Mouse (Mus musculus) liver, adult 2 months (tissue): Measurements from ENCODE around the gene Maea. TPM values are rescaled to one million over a fixed set of nuclear protein-coding genes. Genes with fewer than 3 reads are reported as not detected.
"Not testable (repeated sequence)": the region's sequence is repeated elsewhere in the genome, so short reads cannot be mapped to it uniquely, and the experiment has no call there.

ENCODE experiments used
- DNase-seq: peaks from one replicate; pipeline ENCODE4 v3.0.0-alpha.2; 2011; ENCODE audit warnings: low read depth, low spot score; ENCODE audit errors: extremely low read depth
- H3K27ac ChIP-seq: fragments of 200-500 bp; replicated peaks from 2 replicates; pipeline ENCODE4 v1.5.1; 2012; ENCODE audit warnings: low read depth, mild to moderate bottlenecking, control low read depth, inconsistent platforms, low read length; ENCODE audit not compliant: insufficient read depth
- H3K27me3 ChIP-seq: fragments of 200-500 bp; 2 replicates; pipeline ENCODE4 v1.6.1; 2012; ENCODE audit warnings: mild to moderate bottlenecking, moderate library complexity, low read length, inconsistent platforms; ENCODE audit not compliant: control insufficient read depth, insufficient read depth
- H3K36me3 ChIP-seq: fragments of 200-500 bp; 2 replicates; pipeline ENCODE4 v1.6.1; 2012; ENCODE audit warnings: low read length, inconsistent platforms; ENCODE audit not compliant: control insufficient read depth, insufficient read depth
- H3K4me1 ChIP-seq: fragments of 200-500 bp; 2 replicates; pipeline ENCODE4 v1.6.1; 2011; ENCODE audit warnings: low read length; ENCODE audit not compliant: control insufficient read depth, insufficient read depth
- H3K4me3 ChIP-seq: fragments of 200-500 bp; 2 replicates; pipeline ENCODE4 v1.5.1; 2011; ENCODE audit warnings: low read depth, mild to moderate bottlenecking, control low read depth, low read length, moderate library complexity; ENCODE audit not compliant: insufficient read depth
- H3K79me2 ChIP-seq: fragments of 200-500 bp; 2 replicates; pipeline ENCODE4 v1.6.1; 2012; ENCODE audit warnings: inconsistent platforms, mild to moderate bottlenecking, low read length, moderate library complexity; ENCODE audit not compliant: control insufficient read depth, insufficient read depth
- H3K9ac ChIP-seq: fragments of 200-500 bp; 2 replicates; pipeline ENCODE4 v1.6.1; 2012; ENCODE audit warnings: low read depth, mild to moderate bottlenecking, control low read depth, inconsistent platforms, low read length
- CTCF ChIP-seq: fragments of 200-500 bp; IDR thresholded peaks from 2 replicates; pipeline ENCODE4 v1.5.1; 2011; ENCODE audit warnings: low read depth, low read length, control low read depth
- POLR2A ChIP-seq: fragments of 200-500 bp; IDR thresholded peaks from 2 replicates; pipeline ENCODE4 v1.6.1; 2011; ENCODE audit warnings: low read length, control low read depth; ENCODE audit not compliant: insufficient read depth; ENCODE audit errors: extremely low read depth
- WGBS: fragments of 180-500 bp; shearing (Covaris S2); methylation state at CpG from one replicate; pipeline ENCODE4 v1.1.7; 2018; 5-methylcytosine and 5-hydroxymethylcytosine counted together
- polyA plus RNA-seq: library from polyadenylated mRNA; depleted of rRNA; stranded (reverse); fragments of >200 nt; gene quantifications from 2 replicates; pipeline ENCODE4 v1.2.3, GENCODE M21; 2012
- total RNA-seq: library from RNA; depleted of rRNA; stranded (reverse); fragments of >200 nt; gene quantifications from 2 replicates; pipeline ENCODE4 v1.2.3, GENCODE M21; 2014

Maea gene
- total and polyA plus RNA-seq, 2 experiments, result 26.0 to 46.6 TPM

DNA sequence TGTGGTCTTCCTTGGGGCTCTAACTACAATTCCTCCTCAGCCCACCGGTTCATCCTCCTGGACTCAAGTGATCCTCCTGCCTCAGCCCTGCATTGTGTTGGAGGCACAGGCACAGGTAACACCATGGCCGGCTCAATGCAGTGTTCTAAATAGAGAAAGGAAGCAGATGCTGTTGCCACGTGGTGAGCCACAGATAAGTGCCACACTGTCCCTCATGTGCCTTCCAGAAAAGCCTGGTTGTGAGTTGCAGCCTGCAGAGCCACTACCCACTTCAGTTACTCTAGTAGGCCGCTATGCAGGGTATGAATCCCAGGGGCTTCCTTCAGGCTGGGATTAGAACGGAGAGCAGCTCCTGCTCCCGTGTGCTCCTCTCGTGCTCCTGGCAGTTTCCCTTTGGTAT lies 23.1 kb upstream of the Maea start:
- Histone ChIP-seq H3K9ac (no peak overlapping the region), H3K27me3 (no peaks in the 10 kb centered on the region), H3K27ac (no peak overlapping the region), H3K4me1 (no peaks in the 10 kb centered on the region), H3K36me3 (no peaks in the 10 kb centered on the region), H3K79me2 (no peaks in the 10 kb centered on the region), H3K4me3 (no peak overlapping the region)
- DNase-seq, result no peak
- no peak for TF ChIP-seq POLR2A
- WGBS, result 82% methylated on average over 7 of the region's 7 CpGs

DNA sequence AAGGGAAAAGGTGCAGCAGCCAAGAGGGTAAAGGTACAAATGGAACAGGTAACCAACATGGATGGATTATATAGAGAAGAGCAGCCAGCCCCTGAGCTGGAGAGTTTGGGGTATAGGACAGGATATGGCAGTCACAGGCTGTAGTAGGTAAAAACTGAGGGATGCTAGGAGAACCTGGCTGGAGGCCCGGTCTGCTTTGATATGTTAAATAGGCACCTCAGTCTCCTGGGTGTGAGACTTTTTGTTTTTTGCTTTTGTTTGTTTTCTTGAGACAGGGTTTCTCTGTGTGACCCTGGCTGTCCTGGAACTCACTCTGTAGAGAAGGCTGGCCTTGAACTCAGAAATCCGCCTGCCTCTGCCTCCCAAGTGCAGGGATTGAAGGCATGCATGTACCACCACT lies 10.8 kb upstream of the Maea start:
- H3K27me3 ChIP-seq, result no peaks in the 10 kb centered on the region
- H3K4me1 ChIP-seq, result no peaks in the 10 kb centered on the region
- no peak for TF ChIP-seq CTCF
- H3K79me2 ChIP-seq, result no peaks in the 10 kb centered on the region
- DNase-seq, result no peak
- no peaks in the 10 kb centered on the region for H3K36me3 ChIP-seq
- H3K4me3 ChIP-seq, result no peak overlapping the region
- 73% methylated on average over 2 of the region's 2 CpGs for WGBS
- H3K27ac ChIP-seq, result no peak overlapping the region
- H3K9ac ChIP-seq, result no peak overlapping the region

DNA sequence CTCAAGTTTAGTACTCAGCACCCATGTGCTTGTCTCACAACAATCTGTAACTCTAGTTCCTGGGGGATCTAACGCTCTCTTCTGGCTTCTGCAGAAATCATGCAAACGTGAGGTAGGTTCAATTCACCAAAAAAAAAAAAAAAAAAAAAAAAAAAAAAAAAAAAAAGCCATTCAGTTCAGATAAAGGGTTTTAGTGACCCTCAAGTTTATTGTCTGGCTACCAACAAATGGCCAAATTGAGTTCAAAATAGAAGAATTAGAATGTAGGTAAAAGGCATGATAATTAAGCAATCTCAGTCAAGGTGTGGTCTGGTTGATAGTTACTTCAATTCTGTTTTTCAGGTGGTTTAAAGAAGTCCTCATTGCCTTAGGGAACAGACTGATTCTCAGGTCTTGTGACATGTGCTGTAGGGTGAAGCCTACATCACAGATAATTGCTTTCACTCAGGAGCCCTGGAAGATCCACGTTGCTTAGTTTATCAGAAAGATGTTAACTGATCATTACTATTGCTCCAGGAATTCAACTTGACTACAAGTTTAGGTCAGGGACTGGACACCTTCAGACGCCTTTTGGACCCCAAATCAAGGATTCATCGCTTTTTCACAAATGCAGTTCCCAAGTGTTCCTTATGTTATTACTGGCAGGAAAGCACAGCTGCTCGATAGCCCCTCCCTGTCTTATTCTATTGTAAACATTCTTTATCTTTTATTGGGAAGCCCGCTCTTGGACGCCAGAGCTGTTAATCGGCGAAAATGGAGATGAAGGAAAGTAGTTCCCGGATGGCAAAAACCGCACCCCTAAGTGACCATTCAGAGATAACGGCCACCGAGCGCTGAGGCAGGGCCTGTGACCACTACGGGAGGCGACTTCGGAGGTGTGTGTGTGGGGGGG lies 682 bp upstream of the Maea start:
- Histone ChIP-seq H3K9ac (peak overlapping the region; percentile 93), H3K4me3 (peak overlapping the region; percentile 94), H3K36me3 (no peaks in the 10 kb centered on the region), H3K27ac (0 out of 2 replicates have a peak overlapping the region, but pooled peaks have one; percentile 32), H3K27me3 (no peaks in the 10 kb centered on the region), H3K79me2 (peaks cover 33% of the 10 kb centered on the region; the same call in 1 of the 2 replicates), H3K4me1 (peaks cover 11% of the 10 kb centered on the region)
- no peak for TF ChIP-seq CTCF
- TF ChIP-seq POLR2A, result no peak
- no peak for DNase-seq
- 24% methylated on average over 18 of the region's 18 CpGs for WGBS

DNA sequence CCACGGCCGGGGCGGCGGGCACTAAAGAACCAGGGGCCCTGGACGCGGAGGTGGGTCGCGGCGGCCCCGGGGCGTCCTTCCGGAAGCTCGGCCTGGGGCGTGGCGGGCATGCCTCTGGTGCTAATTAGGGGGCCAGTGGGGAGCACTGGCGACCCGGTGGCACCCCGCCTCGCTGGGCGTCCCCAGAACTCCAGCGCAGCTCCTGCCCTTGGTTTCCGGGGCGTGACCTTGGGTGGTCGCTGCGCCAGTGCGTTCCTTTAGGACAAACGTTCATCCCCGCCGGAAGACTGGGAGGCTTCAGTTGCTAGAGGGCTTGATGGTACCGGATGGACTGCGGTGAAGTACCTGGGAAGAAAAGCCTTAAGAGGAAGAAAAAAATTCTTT lies 660 bp downstream of the Maea start:
- Histone ChIP-seq H3K4me1 (peaks cover 12% of the 10 kb centered on the region), H3K27me3 (no peaks in the 10 kb centered on the region), H3K27ac (peak overlapping the region; percentile 20; the same call in 1 of the 2 replicates), H3K36me3 (no peaks in the 10 kb centered on the region), H3K9ac (peak overlapping the region; percentile 94), H3K79me2 (peaks cover 38% of the 10 kb centered on the region), H3K4me3 (peak overlapping the region; percentile 95)
- 0% methylated on average over 25 of the region's 31 CpGs for WGBS
- no peak for DNase-seq
- no peak for TF ChIP-seq POLR2A
- no peak for TF ChIP-seq CTCF

DNA sequence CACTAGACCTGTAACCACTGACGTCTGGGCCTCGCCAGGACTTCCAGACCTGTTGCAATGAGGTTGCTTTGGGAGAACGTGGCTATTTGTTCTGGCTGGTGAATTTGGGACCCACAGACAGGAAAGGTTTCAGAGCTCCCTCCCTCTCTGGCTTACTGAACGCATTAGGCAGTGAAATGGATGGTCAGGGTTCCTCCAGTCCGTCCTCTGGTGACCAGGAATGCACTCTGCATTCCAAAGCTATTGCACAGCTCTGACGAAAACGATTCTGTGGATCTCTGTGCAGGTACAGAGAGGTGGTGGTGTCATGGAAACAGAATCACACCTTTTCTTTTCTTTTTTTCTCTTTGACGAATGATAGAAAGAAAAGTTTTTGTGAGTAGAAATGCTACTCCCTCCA lies 1.9 kb downstream of the Maea start:
- no peaks in the 10 kb centered on the region for H3K27me3 ChIP-seq
- no peak for TF ChIP-seq POLR2A
- TF ChIP-seq CTCF, result no peak
- H3K36me3 ChIP-seq, result no peaks in the 10 kb centered on the region
- peaks cover 47% of the 10 kb centered on the region for H3K79me2 ChIP-seq
- H3K9ac ChIP-seq, result no peak overlapping the region
- no peak overlapping the region for H3K27ac ChIP-seq
- H3K4me1 ChIP-seq, result peaks cover 17% of the 10 kb centered on the region
- 29% methylated on average over 8 of the region's 8 CpGs for WGBS
- peak; percentile 58 for DNase-seq
- no peak overlapping the region for H3K4me3 ChIP-seq

DNA sequence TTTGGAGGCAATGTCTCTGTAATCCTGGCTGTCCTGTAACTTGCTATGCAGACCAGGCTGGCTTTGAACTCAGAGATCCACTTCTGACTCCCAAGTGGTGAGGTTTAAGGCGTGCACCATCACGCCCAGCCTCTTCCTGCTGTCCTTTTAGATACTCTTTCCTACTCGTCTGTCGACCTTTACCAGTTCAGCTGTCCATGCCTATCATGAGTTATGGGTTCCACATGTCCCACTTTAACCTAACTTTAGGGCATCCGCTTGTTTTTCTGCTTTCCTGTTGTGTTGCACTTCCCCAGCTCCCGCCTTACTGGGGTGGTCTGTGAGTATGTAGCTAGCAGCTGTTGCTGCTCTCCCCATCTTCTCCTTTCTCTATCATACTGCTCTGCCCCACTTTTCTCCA lies 5.9 kb downstream of the Maea start:
- TF ChIP-seq POLR2A (no peak), CTCF (no peak)
- H3K9ac ChIP-seq, result no peak overlapping the region
- 84% methylated on average over 6 of the region's 6 CpGs for WGBS
- H3K36me3 ChIP-seq, result no peaks in the 10 kb centered on the region
- H3K27ac ChIP-seq, result no peak overlapping the region
- H3K4me3 ChIP-seq, result no peak overlapping the region
- DNase-seq, result no peak
- H3K27me3 ChIP-seq, result no peaks in the 10 kb centered on the region
- H3K79me2 ChIP-seq, result peaks cover 64% of the 10 kb centered on the region
- H3K4me1 ChIP-seq, result peaks cover 23% of the 10 kb centered on the region

DNA sequence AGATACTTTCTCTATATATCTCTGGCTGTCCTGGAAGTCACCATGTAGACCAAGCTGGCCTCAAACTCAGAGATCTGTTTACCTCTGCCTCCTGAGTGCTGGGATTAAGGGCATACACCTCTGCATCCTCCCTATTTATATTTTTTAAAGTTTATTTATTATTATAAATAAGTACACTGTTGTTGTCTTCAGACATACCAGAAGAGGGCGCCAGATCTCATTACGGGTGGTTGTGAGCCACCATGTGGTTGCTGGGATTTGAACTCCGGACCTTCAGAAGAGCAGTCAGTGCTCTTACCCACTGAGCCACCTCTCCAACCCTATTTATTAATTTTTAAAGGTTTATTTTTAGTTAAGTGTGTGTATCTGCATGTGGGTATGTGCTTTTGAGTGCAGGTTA lies 6.9 kb downstream of the Maea start:
- not testable (repeated sequence) for H3K27ac ChIP-seq, DNase-seq, H3K36me3 ChIP-seq, H3K4me3 ChIP-seq, H3K9ac ChIP-seq, H3K27me3 ChIP-seq
- 66% methylated on average over 3 of the region's 3 CpGs for WGBS
- Histone ChIP-seq H3K4me1 (peaks cover 18% of the 10 kb centered on the region), H3K79me2 (peaks cover 64% of the 10 kb centered on the region)
